Mouse (Mus musculus) midbrain, embryonic 13.5 days (tissue): Measurements from ENCODE around the gene Il1rn. TPM values are rescaled to one million over a fixed set of nuclear protein-coding genes. Genes with fewer than 3 reads are reported as not detected.

Source experiments
- ATAC-seq: fragments of 200-750 bp; cut with Nextera tagmentation; 2 replicates; pipeline ENCODE4 v1.8.0; 2017; ENCODE audit warnings: mild to moderate bottlenecking, moderate TSS enrichment, moderate library complexity
- H3K27ac ChIP-seq: fragments of 300-500 bp; sonication (generic); 2 replicates; pipeline ENCODE4 v1.5.1; 2015; ENCODE audit warnings: inconsistent platforms, mild to moderate bottlenecking, moderate library complexity
- H3K27me3 ChIP-seq: fragments of 300-500 bp; sonication (generic); 2 replicates; pipeline ENCODE4 v1.6.1; 2015; ENCODE audit warnings: mild to moderate bottlenecking, inconsistent platforms
- H3K36me3 ChIP-seq: fragments of 300-500 bp; sonication (generic); 2 replicates; pipeline ENCODE4 v1.6.1; 2015; ENCODE audit warnings: mild to moderate bottlenecking, inconsistent platforms
- H3K4me1 ChIP-seq: fragments of 300-500 bp; sonication (generic); replicated peaks from 2 replicates; pipeline ENCODE4 v1.6.1; 2015; ENCODE audit warnings: inconsistent platforms
- H3K4me2 ChIP-seq: fragments of 300-500 bp; sonication (generic); replicated peaks from 2 replicates; pipeline ENCODE4 v1.6.1; 2015; ENCODE audit warnings: moderate library complexity, mild to moderate bottlenecking, inconsistent platforms
- H3K4me3 ChIP-seq: fragments of 300-500 bp; sonication (generic); replicated peaks from 2 replicates; pipeline ENCODE4 v1.5.1; 2015; ENCODE audit warnings: mild to moderate bottlenecking, inconsistent platforms
- H3K9ac ChIP-seq: fragments of 300-500 bp; sonication (generic); replicated peaks from 2 replicates; pipeline ENCODE4 v1.6.1; 2015; ENCODE audit warnings: mild to moderate bottlenecking, inconsistent platforms
- H3K9me3 ChIP-seq: fragments of 300-500 bp; sonication (generic); 2 replicates; pipeline ENCODE4 v1.6.1; 2016; ENCODE audit warnings: mild to moderate bottlenecking, inconsistent platforms
- WGBS: fragments of 180-500 bp; shearing (Covaris S2); methylation state at CpG from one replicate; pipeline ENCODE4 v1.1.7; 2015; 5-methylcytosine and 5-hydroxymethylcytosine counted together
- polyA plus RNA-seq: library from polyadenylated mRNA; unstranded; fragments of >200 nt; fragmentation: Nextera tagmentation; extraction: Ambion mirVana; gene quantifications from 2 replicates; pipeline ENCODE4 v1.2.1, GENCODE M21; 2015

Il1rn gene
- 0.17 and 0.19 TPM in 2 replicates for polyA plus RNA-seq

- Histone ChIP-seq H3K4me1 (no peaks in the 10 kb centered on the region), H3K27me3 (no peaks in the 10 kb centered on the region), H3K36me3 (no peaks in the 10 kb centered on the region), H3K4me3 (no peak within 1 kb of the TSS), H3K9ac (no peak within 1 kb of the TSS), H3K27ac (no peak within 1 kb of the TSS), H3K9me3 (no peaks in the 10 kb centered on the region), H3K4me2 (no peak within 1 kb of the TSS)
- no peak for ATAC-seq
- 82% methylated on average over 2 of the region's 2 CpGs for WGBS
These were observed at the start of gene Il1rn for GRCm38 (mm10) chr2:24336545-24336944. Gene Il1rn, plus strand, starts transcription at chr2:24336853.

DNA sequence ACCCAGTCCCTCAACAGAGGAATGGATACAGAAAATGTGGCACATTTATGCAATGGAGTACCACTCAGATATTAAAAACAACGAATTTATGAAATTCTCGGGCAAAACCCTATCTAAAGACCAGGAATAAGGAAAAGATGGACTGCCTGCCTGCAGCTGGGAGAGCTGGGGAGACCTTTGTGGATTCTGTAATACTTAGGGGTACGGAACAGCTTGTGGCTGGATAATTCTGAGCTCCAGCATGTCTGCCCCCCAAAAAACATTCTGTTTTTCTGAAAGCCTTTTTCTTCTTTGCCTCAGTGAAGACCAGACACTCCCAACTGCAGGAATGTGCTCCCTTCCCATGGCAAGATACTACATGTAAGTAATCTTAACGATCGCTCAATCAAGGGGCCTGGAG is 45.8 kb upstream of the Il1rn start, which contains the start of gene Il1f10:
Gene Il1f10, plus strand, starts transcription at position 301 of the 400 bp plus-strand sequence.
- H3K4me2 ChIP-seq = no peak within 1 kb of the TSS
- no peak within 1 kb of the TSS for H3K27ac ChIP-seq
- ATAC-seq = no peak
- H3K4me3 ChIP-seq = no peak within 1 kb of the TSS
- no peak within 1 kb of the TSS for H3K9ac ChIP-seq
- 91% methylated on average over 5 of the region's 5 CpGs for WGBS
- H3K9me3 ChIP-seq = no peaks in the 10 kb centered on the region
- no peaks in the 10 kb centered on the region for H3K27me3 ChIP-seq
- H3K36me3 ChIP-seq = no peaks in the 10 kb centered on the region
- no peaks in the 10 kb centered on the region for H3K4me1 ChIP-seq

DNA sequence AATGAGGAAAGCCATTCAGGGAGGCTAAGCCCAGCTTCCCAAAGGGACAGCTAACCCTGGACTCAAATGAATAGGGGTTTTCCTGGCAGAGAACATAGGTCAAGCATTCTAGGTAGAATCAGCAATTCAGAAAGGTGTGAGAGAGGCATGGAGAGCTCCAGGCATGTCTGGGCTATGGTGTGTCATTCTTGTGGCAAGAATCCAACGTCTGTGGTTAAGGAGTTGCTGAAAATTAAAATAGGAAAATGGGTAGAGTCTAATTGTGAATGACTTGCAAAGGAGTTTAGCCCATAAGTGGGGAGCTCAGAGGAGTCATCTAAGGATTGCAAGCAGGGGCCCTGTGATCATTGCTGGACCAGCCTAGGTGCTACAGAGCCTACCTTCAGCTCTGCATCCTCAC is 42.0 kb upstream of the Il1rn start:
- Histone ChIP-seq H3K9ac (no peak overlapping the region), H3K27me3 (no peaks in the 10 kb centered on the region), H3K36me3 (no peaks in the 10 kb centered on the region), H3K4me3 (no peak overlapping the region), H3K4me2 (no peak overlapping the region), H3K9me3 (no peaks in the 10 kb centered on the region), H3K4me1 (no peaks in the 10 kb centered on the region), H3K27ac (no peak overlapping the region)
- ATAC-seq = no peak
- 49% methylated on average over 1 of the region's 1 CpGs for WGBS

DNA sequence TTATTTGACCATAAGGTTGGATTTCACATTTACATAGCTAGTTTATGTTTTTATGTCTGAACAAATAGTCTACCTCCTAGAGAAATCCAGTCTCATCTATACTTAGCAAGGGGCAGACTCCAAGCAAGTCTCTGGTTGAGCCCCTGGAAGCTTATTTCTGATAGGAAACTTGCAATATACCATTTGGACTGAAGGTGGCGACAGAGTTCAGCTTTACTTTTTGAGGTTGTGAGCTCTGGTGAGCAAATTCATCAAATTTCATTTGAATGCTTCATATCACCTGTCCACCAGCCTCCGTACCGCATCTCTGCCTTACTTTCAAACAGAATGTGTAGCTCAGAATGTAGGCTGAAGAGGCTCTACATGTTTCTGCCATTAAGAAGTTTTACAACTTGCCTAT is 39.8 kb upstream of the Il1rn start:
- Histone ChIP-seq H3K4me3 (no peak overlapping the region), H3K27ac (no peak overlapping the region), H3K4me1 (no peaks in the 10 kb centered on the region), H3K27me3 (no peaks in the 10 kb centered on the region), H3K9me3 (no peaks in the 10 kb centered on the region), H3K4me2 (no peak overlapping the region), H3K36me3 (no peaks in the 10 kb centered on the region), H3K9ac (no peak overlapping the region)
- WGBS = 14% methylated on average over 3 of the region's 3 CpGs
- peak; percentile 45; the same call in 1 of the 2 replicates for ATAC-seq

DNA sequence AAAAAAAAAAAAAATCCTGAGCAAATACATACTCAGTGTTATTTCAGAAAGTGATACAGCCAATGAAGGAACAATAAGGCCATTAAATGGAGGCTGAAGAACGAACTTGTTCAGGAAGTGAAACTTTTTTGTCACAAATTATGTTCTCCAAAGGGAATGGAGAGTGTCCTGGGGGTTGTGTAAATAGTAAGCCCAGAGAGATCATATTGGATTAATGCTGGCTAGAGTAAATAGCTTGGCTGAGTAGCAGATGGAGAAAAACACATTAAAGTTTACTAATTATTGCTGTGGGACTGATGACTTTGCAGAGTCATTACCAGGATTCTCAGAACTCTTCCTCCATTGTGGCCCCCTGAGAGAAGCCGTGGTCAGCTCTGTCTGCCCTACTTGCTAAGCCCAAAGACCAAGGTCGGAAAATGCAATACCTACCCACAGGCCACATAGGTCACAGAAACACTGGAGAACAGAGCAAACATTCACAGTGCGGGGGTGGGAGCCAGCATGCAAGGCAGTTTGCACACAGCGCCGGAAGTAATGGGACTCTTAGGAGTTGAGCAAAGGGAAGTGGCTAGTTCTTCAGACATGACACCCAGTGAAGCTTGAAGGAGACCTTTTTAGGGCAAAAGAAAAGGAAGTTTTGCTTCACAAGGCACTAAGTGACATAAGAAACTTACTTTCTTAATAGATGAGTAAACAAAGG is 25.2 kb upstream of the Il1rn start:
- Histone ChIP-seq H3K27me3 (no peaks in the 10 kb centered on the region), H3K9me3 (no peaks in the 10 kb centered on the region), H3K9ac (no peak overlapping the region), H3K4me2 (no peak overlapping the region), H3K4me1 (no peaks in the 10 kb centered on the region), H3K36me3 (no peaks in the 10 kb centered on the region), H3K4me3 (no peak overlapping the region), H3K27ac (no peak overlapping the region)
- ATAC-seq = no peak
- 79% methylated on average over 6 of the region's 6 CpGs for WGBS

- Histone ChIP-seq H3K4me2 (no peak overlapping the region), H3K36me3 (no peaks in the 10 kb centered on the region), H3K4me1 (no peaks in the 10 kb centered on the region), H3K27ac (no peak overlapping the region), H3K4me3 (no peak overlapping the region), H3K27me3 (no peaks in the 10 kb centered on the region), H3K9ac (no peak overlapping the region), H3K9me3 (no peaks in the 10 kb centered on the region)
- ATAC-seq = no peak
- WGBS = 86% methylated on average over 1 of the region's 1 CpGs
These were observed 19.7 kb upstream of the Il1rn start for GRCm38 (mm10) chr2:24316919-24317318.

DNA sequence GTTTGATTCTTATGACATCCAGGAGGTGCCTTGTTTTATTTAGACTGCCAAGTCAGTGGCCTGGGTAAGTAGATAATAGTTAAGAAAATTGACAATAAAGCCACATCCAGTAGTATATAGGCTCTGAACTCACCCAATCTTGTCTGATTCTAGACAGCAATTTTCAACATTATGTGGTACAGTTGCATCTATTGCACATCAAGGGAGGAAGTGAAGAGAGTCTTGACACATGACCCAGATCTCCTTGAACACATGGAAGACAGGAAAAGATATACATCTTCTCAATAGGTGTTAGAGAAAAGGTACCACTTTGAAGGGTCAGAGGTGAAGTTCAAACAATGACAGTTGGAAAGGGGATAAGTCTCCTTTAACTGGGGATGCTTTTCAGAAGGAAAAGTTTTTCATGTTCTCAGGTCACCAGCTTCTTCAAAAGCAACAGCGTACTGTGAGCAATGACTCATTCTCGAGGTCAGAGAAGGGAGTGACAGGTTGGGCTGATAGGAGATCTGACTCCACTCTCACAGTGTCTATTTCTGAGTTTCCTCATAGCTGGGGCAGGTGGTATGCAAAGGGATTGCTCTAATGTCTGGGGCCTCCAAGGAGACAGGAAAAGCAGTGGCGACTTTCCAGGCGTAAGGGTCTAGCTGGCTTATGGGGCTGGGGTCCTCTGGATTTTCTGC is 18.6 kb upstream of the Il1rn start:
- no peak for ATAC-seq
- H3K4me3 ChIP-seq = no peak overlapping the region
- H3K27ac ChIP-seq = no peak overlapping the region
- H3K4me2 ChIP-seq = no peak overlapping the region
- no peaks in the 10 kb centered on the region for H3K9me3 ChIP-seq
- no peak overlapping the region for H3K9ac ChIP-seq
- H3K36me3 ChIP-seq = no peaks in the 10 kb centered on the region
- H3K27me3 ChIP-seq = no peaks in the 10 kb centered on the region
- no peaks in the 10 kb centered on the region for H3K4me1 ChIP-seq
- WGBS = 83% methylated on average over 4 of the region's 4 CpGs

GRCm38 (mm10) chr2:24335333-24335732 is 1.3 kb upstream of the Il1rn start:
- no peaks in the 10 kb centered on the region for H3K9me3 ChIP-seq
- H3K9ac ChIP-seq = no peak overlapping the region
- no peak overlapping the region for H3K4me2 ChIP-seq
- H3K4me1 ChIP-seq = no peaks in the 10 kb centered on the region
- WGBS = 75% methylated on average over 3 of the region's 3 CpGs
- no peaks in the 10 kb centered on the region for H3K36me3 ChIP-seq
- H3K4me3 ChIP-seq = no peak overlapping the region
- no peak for ATAC-seq
- H3K27me3 ChIP-seq = no peaks in the 10 kb centered on the region
- no peak overlapping the region for H3K27ac ChIP-seq

DNA sequence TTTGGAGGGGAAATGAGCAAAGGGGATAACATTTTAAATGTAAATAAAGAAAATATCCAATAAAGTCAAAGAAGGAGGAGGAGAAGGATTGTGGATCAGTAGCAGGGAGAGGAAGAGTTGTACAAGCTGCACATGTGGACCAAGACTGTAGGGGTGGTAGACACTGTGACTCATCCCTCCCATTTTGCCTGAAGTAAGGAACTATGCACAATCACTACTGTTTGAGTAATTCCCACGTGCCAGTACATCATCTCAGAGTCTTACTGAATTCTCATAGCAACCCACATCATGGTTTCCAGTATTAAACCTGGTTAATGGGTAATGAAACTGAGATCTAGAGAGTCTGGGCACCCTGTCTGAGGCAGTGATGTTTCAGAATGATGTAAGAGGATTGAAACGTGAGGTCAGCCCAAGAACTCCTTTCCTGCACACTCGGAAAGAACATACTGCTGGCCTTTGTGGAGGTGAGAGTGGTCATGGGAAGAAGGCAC is 4.8 kb downstream of the Il1rn start:
- H3K36me3 ChIP-seq = no peaks in the 10 kb centered on the region
- ATAC-seq = no peak
- no peak overlapping the region for H3K4me2 ChIP-seq
- no peaks in the 10 kb centered on the region for H3K27me3 ChIP-seq
- WGBS = 83% methylated on average over 3 of the region's 3 CpGs
- H3K4me1 ChIP-seq = no peaks in the 10 kb centered on the region
- H3K27ac ChIP-seq = no peak overlapping the region
- no peak overlapping the region for H3K9ac ChIP-seq
- H3K4me3 ChIP-seq = no peak overlapping the region
- H3K9me3 ChIP-seq = no peaks in the 10 kb centered on the region

GRCm38 (mm10) chr2:24344619-24345018 is 8.0 kb downstream of the Il1rn start:
- H3K4me3 ChIP-seq = no peak overlapping the region
- H3K9me3 ChIP-seq = no peaks in the 10 kb centered on the region
- WGBS = 72% methylated on average over 4 of the region's 4 CpGs
- no peaks in the 10 kb centered on the region for H3K27me3 ChIP-seq
- no peak for ATAC-seq
- no peaks in the 10 kb centered on the region for H3K36me3 ChIP-seq
- no peak overlapping the region for H3K9ac ChIP-seq
- H3K4me1 ChIP-seq = no peaks in the 10 kb centered on the region
- H3K27ac ChIP-seq = no peak overlapping the region
- no peak overlapping the region for H3K4me2 ChIP-seq

- H3K4me2 ChIP-seq = no peak overlapping the region
- no peak overlapping the region for H3K4me3 ChIP-seq
- no peaks in the 10 kb centered on the region for H3K9me3 ChIP-seq
- H3K4me1 ChIP-seq = no peaks in the 10 kb centered on the region
- H3K27me3 ChIP-seq = no peaks in the 10 kb centered on the region
- no peak overlapping the region for H3K27ac ChIP-seq
- no peaks in the 10 kb centered on the region for H3K36me3 ChIP-seq
- H3K9ac ChIP-seq = no peak overlapping the region
- 72% methylated on average over 8 of the region's 8 CpGs for WGBS
- ATAC-seq = no peak
These were observed 8.4 kb downstream of the Il1rn start for GRCm38 (mm10) chr2:24345056-24345455.

GRCm38 (mm10) chr2:24347926-24348325 is 11.3 kb downstream of the Il1rn start:
- H3K27ac ChIP-seq = no peak overlapping the region
- 86% methylated on average over 1 of the region's 1 CpGs for WGBS
- H3K9me3 ChIP-seq = no peaks in the 10 kb centered on the region
- H3K27me3 ChIP-seq = no peaks in the 10 kb centered on the region
- no peaks in the 10 kb centered on the region for H3K36me3 ChIP-seq
- no peak for ATAC-seq
- H3K4me3 ChIP-seq = no peak overlapping the region
- no peak overlapping the region for H3K9ac ChIP-seq
- H3K4me2 ChIP-seq = no peak overlapping the region
- H3K4me1 ChIP-seq = no peaks in the 10 kb centered on the region
